In genomic region chr2:90887627-90888026, GRCm38 (mm10) we compare ENCODE assay signal across 17 mouse cellular contexts. TPM values are rescaled to one million over a fixed set of nuclear protein-coding genes. Genes with fewer than 3 reads are reported as not detected.
DNase-seq lines count a peak whose midpoint lies in the region; ATAC-seq and TF ChIP-seq lines count a peak whose summit lies in the region.
"Had no signal": no experiment of that assay in that cellular context is flagged by ENCODE, and none has a peak within 500 bp of the region (broad histone marks: within the 10 kb centered on the region; RNA-seq: fewer than 3 reads in every experiment).

No protein-coding gene starts in this region.

- peak overlapping the region; percentile 88; the same call in 1 of the 2 replicates for H3K9ac ChIP-seq in forebrain, embryonic 14.5 days (ENCODE audit: low read length)
- H3K9ac ChIP-seq in hindbrain, postnatal 0 days (replicated peaks; ENCODE audit: low read length) = peak overlapping the region; percentile 87
- peak overlapping the region; percentile 91 for H3K9ac ChIP-seq in neural tube, embryonic 15.5 days (replicated peaks)
- no peak overlapping the region for H3K9ac ChIP-seq in kidney, embryonic 14.5 days (ENCODE audit: low read depth, low read length)
- H3K9ac ChIP-seq: heart, embryonic 13.5 days; limb, embryonic 13.5 days; liver, postnatal 0 days had no signal

- H3K36me3 ChIP-seq in forebrain, embryonic 14.5 days (ENCODE audit: control insufficient read depth, insufficient read depth, low read length) = peaks cover 8% of the 10 kb centered on the region; the same call in 1 of the 2 replicates
- no peaks in the 10 kb centered on the region for H3K36me3 ChIP-seq in hindbrain, postnatal 0 days (ENCODE audit: insufficient read depth, low read length)
- H3K36me3 ChIP-seq in neural tube, embryonic 15.5 days = peaks cover 9% of the 10 kb centered on the region; the same call in 1 of the 2 replicates
- 0 out of 2 replicates have a peak, but pooled peaks cover 3% of the 10 kb centered on the region for H3K36me3 ChIP-seq in kidney, embryonic 14.5 days (ENCODE audit: control insufficient read depth, insufficient read depth, low read length)

- no peaks in the 10 kb centered on the region for H3K9me3 ChIP-seq in forebrain, embryonic 14.5 days (replicated peaks; ENCODE audit: control insufficient read depth, low read length)
- no peaks in the 10 kb centered on the region for H3K9me3 ChIP-seq in hindbrain, postnatal 0 days (ENCODE audit: low read length)
- no peaks in the 10 kb centered on the region for H3K9me3 ChIP-seq in neural tube, embryonic 15.5 days (replicated peaks)
- H3K9me3 ChIP-seq in kidney, embryonic 14.5 days (ENCODE audit: control insufficient read depth, low read length) = no peaks in the 10 kb centered on the region
- H3K9me3 ChIP-seq: limb, embryonic 13.5 days had no signal

- 73% methylated on average over 5 of the region's 5 CpGs for WGBS in forebrain, embryonic 14.5 days
- 57% methylated on average over 5 of the region's 5 CpGs for WGBS in hindbrain, postnatal 0 days
- 73% methylated on average over 5 of the region's 5 CpGs for WGBS in neural tube, embryonic 15.5 days
- 75% methylated on average over 5 of the region's 5 CpGs for WGBS in kidney, embryonic 14.5 days

- ATAC-seq in forebrain, embryonic 14.5 days = no peak
- ATAC-seq in hindbrain, postnatal 0 days = no peak
- no peak for ATAC-seq in neural tube, embryonic 15.5 days (ENCODE audit: low FRiP score)
- ATAC-seq in kidney, embryonic 14.5 days (ENCODE audit: low FRiP score, low TSS enrichment) = no peak
- ATAC-seq: liver, postnatal 0 days had no signal

- peak overlapping the region; percentile 72 for H3K4me3 ChIP-seq in layer of hippocampus, adult 2 months
- H3K4me3 ChIP-seq in forebrain, embryonic 14.5 days (ENCODE audit: low read depth, low read length) = peak overlapping the region; percentile 63
- peak overlapping the region; percentile 60 for H3K4me3 ChIP-seq in hindbrain, postnatal 0 days (ENCODE audit: low read length)
- H3K4me3 ChIP-seq in neural tube, embryonic 15.5 days (replicated peaks) = peak overlapping the region; percentile 73
- H3K4me3 ChIP-seq in kidney, embryonic 14.5 days (ENCODE audit: low read length) = no peak overlapping the region
- H3K4me3 ChIP-seq: erythroblast, embryonic 14.5 days; heart, embryonic 13.5 days; limb, embryonic 13.5 days had no signal

- peaks cover 9% of the 10 kb centered on the region; the same call in 1 of the 2 replicates for H3K4me1 ChIP-seq in forebrain, embryonic 14.5 days (ENCODE audit: control insufficient read depth, insufficient read depth, low read length)
- peaks cover 19% of the 10 kb centered on the region for H3K4me1 ChIP-seq in hindbrain, postnatal 0 days (ENCODE audit: insufficient read depth, low read length)
- H3K4me1 ChIP-seq in neural tube, embryonic 15.5 days = peaks cover 62% of the 10 kb centered on the region
- no peaks in the 10 kb centered on the region; the same call in 1 of the 2 replicates for H3K4me1 ChIP-seq in kidney, embryonic 14.5 days (ENCODE audit: control insufficient read depth, insufficient read depth, low read length)

- no peak for DNase-seq in layer of hippocampus, adult 2 months (ENCODE audit: low spot score in 2 of 2)
- no peak for DNase-seq in layer of hippocampus, postnatal 10 days (ENCODE audit: low spot score in 2 of 2)
- no peak for DNase-seq in forebrain, embryonic 14.5 days (ENCODE audit: low spot score)
- DNase-seq in hindbrain, postnatal 0 days (ENCODE audit: low spot score) = no peak
- DNase-seq in adrenal gland, adult 8-10 months = no peak
- DNase-seq: adrenal gland, postnatal 14 days; cerebellum, adult 9-10 months; kidney, adult 9 months; liver, postnatal 0 days; right cerebral cortex, postnatal 25 days; thymus, postnatal 36 days had no signal

- H3K27ac ChIP-seq in layer of hippocampus, adult 2 months = peak overlapping the region; percentile 97
- H3K27ac ChIP-seq in forebrain, embryonic 14.5 days (ENCODE audit: low read depth, low read length) = no peak overlapping the region
- H3K27ac ChIP-seq in hindbrain, postnatal 0 days = peak overlapping the region; percentile 94; the same call in 1 of the 2 replicates
- H3K27ac ChIP-seq in neural tube, embryonic 15.5 days (replicated peaks) = peak overlapping the region; percentile 94
- H3K27ac ChIP-seq in kidney, embryonic 14.5 days (ENCODE audit: low read depth, low read length) = no peak overlapping the region
- H3K27ac ChIP-seq: heart, embryonic 13.5 days; limb, embryonic 13.5 days had no signal

- peak overlapping the region; percentile 89 for H3K4me2 ChIP-seq in forebrain, embryonic 14.5 days (ENCODE audit: low read length)
- peak overlapping the region; percentile 88 for H3K4me2 ChIP-seq in hindbrain, postnatal 0 days (ENCODE audit: low read depth, low read length)
- H3K4me2 ChIP-seq in neural tube, embryonic 15.5 days = peak overlapping the region; percentile 78
- H3K4me2 ChIP-seq in kidney, embryonic 14.5 days (replicated peaks; ENCODE audit: low read depth, low read length) = no peak overlapping the region
- H3K4me2 ChIP-seq: heart, embryonic 13.5 days; limb, embryonic 13.5 days had no signal

- H3K27me3 ChIP-seq in forebrain, embryonic 14.5 days (replicated peaks; ENCODE audit: control insufficient read depth, insufficient read depth, low read length) = peaks cover 21% of the 10 kb centered on the region
- no peaks in the 10 kb centered on the region for H3K27me3 ChIP-seq in hindbrain, postnatal 0 days (ENCODE audit: insufficient read depth, low read length)
- no peaks in the 10 kb centered on the region for H3K27me3 ChIP-seq in neural tube, embryonic 15.5 days (replicated peaks)
- H3K27me3 ChIP-seq in kidney, embryonic 14.5 days (ENCODE audit: control insufficient read depth, insufficient read depth, low read length) = peaks cover 33% of the 10 kb centered on the region

- no peak for TF ChIP-seq CTCF in layer of hippocampus, adult 2 months (conservative IDR thresholded peaks at IDR 0.05)
- TF ChIP-seq CTCF in hindbrain, postnatal 0 days (IDR thresholded peaks at IDR 0.05; ENCODE audit: low read depth) = no peak

RNA-seq across cellular contexts. Expression of gene C1qtnf4, which starts 2.0 kb away (rescaled TPM):
- 100 to 1,000 TPM; 184 to 200 TPM for total RNA-seq in layer of hippocampus, adult 2 months (2021)
- total RNA-seq in layer of hippocampus, postnatal 10 days (2021) = 100 to 1,000 TPM; 157 to 186 TPM
- polyA plus RNA-seq in forebrain, embryonic 14.5 days (2014; fragmentation: Nextera tagmentation; extraction: Ambion mirVana) = 18.4 and 18.8 TPM in 2 replicates
- 552 and 661 TPM in 2 replicates for total RNA-seq in hindbrain, postnatal 0 days (2014; rRNA removed)
- polyA plus RNA-seq in hindbrain, postnatal 0 days (2015; fragmentation: Nextera tagmentation; extraction: Ambion mirVana) = 228 and 230 TPM in 2 replicates
- 123 and 207 TPM in 2 replicates for polyA plus RNA-seq in neural tube, embryonic 15.5 days (2015; fragmentation: Nextera tagmentation; extraction: Ambion mirVana)
- 7.7 and 13.2 TPM in 2 replicates for polyA plus RNA-seq in kidney, embryonic 14.5 days (2014; fragmentation: Nextera tagmentation; extraction: Ambion mirVana)
- 1 to 10 TPM; 1.6 to 3.5 (median 2.8) TPM for total RNA-seq in adrenal gland, adult 8-10 months (2022)
- total RNA-seq: hematopoietic stem cell, adult 5-6 weeks had no signal

RNA-seq across cellular contexts. Expression of gene Kbtbd4, which starts 16.9 kb away (rescaled TPM):
- total RNA-seq in layer of hippocampus, adult 2 months (2021) = 10 to 100 TPM; 38.1 to 39.5 TPM
- 10 to 100 TPM; 30.9 to 34.9 TPM for total RNA-seq in layer of hippocampus, postnatal 10 days (2021)
- 51.1 and 55.9 TPM in 2 replicates for polyA plus RNA-seq in forebrain, embryonic 14.5 days (2014; fragmentation: Nextera tagmentation; extraction: Ambion mirVana)
- 43.1 and 43.6 TPM in 2 replicates for total RNA-seq in hindbrain, postnatal 0 days (2014; rRNA removed)
- 46.7 and 49.5 TPM in 2 replicates for polyA plus RNA-seq in hindbrain, postnatal 0 days (2015; fragmentation: Nextera tagmentation; extraction: Ambion mirVana)
- 48.6 and 55.3 TPM in 2 replicates for polyA plus RNA-seq in neural tube, embryonic 15.5 days (2015; fragmentation: Nextera tagmentation; extraction: Ambion mirVana)
- 37.5 and 43.4 TPM in 2 replicates for polyA plus RNA-seq in kidney, embryonic 14.5 days (2014; fragmentation: Nextera tagmentation; extraction: Ambion mirVana)
- total RNA-seq in adrenal gland, adult 8-10 months (2022) = 10 to 100 TPM; 41.4 to 48.0 (median 45.2) TPM

RNA-seq across cellular contexts. Expression of gene Ndufs3, which starts 17.0 kb away (rescaled TPM):
- total RNA-seq in layer of hippocampus, adult 2 months (2021) = 100 to 1,000 TPM; 224 to 255 TPM
- 100 to 1,000 TPM; 224 to 227 TPM for total RNA-seq in layer of hippocampus, postnatal 10 days (2021)
- polyA plus RNA-seq in forebrain, embryonic 14.5 days (2014; fragmentation: Nextera tagmentation; extraction: Ambion mirVana) = 230 and 240 TPM in 2 replicates
- 186 TPM in 2 replicates for total RNA-seq in hindbrain, postnatal 0 days (2014; rRNA removed)
- polyA plus RNA-seq in hindbrain, postnatal 0 days (2015; fragmentation: Nextera tagmentation; extraction: Ambion mirVana) = 271 and 274 TPM in 2 replicates
- polyA plus RNA-seq in neural tube, embryonic 15.5 days (2015; fragmentation: Nextera tagmentation; extraction: Ambion mirVana) = 228 and 239 TPM in 2 replicates
- polyA plus RNA-seq in kidney, embryonic 14.5 days (2014; fragmentation: Nextera tagmentation; extraction: Ambion mirVana) = 233 and 251 TPM in 2 replicates
- total RNA-seq in adrenal gland, adult 8-10 months (2022) = 100 to 1,000 TPM; 308 to 467 (median 370) TPM

RNA-seq across cellular contexts. Expression of gene Mtch2, which starts 40.7 kb away (rescaled TPM):
- 100 to 1,000 TPM; 114 to 129 TPM for total RNA-seq in layer of hippocampus, adult 2 months (2021)
- 100 to 1,000 TPM; 141 to 156 TPM for total RNA-seq in layer of hippocampus, postnatal 10 days (2021)
- 318 and 353 TPM in 2 replicates for polyA plus RNA-seq in forebrain, embryonic 14.5 days (2014; fragmentation: Nextera tagmentation; extraction: Ambion mirVana)
- total RNA-seq in hindbrain, postnatal 0 days (2014; rRNA removed) = 111 and 126 TPM in 2 replicates
- 202 and 214 TPM in 2 replicates for polyA plus RNA-seq in hindbrain, postnatal 0 days (2015; fragmentation: Nextera tagmentation; extraction: Ambion mirVana)
- 246 and 250 TPM in 2 replicates for polyA plus RNA-seq in neural tube, embryonic 15.5 days (2015; fragmentation: Nextera tagmentation; extraction: Ambion mirVana)
- polyA plus RNA-seq in kidney, embryonic 14.5 days (2014; fragmentation: Nextera tagmentation; extraction: Ambion mirVana) = 249 and 251 TPM in 2 replicates
- total RNA-seq in adrenal gland, adult 8-10 months (2022) = 100 to 1,000 TPM; 136 to 235 (median 166) TPM

RNA-seq across cellular contexts. Expression of gene Celf1, which starts 52.6 kb away (rescaled TPM):
- total RNA-seq in layer of hippocampus, adult 2 months (2021) = 100 to 1,000 TPM; 145 to 147 TPM
- total RNA-seq in layer of hippocampus, postnatal 10 days (2021) = 100 to 1,000 TPM; 109 to 116 TPM
- 76.4 and 91.0 TPM in 2 replicates for polyA plus RNA-seq in forebrain, embryonic 14.5 days (2014; fragmentation: Nextera tagmentation; extraction: Ambion mirVana)
- 67.0 and 68.6 TPM in 2 replicates for total RNA-seq in hindbrain, postnatal 0 days (2014; rRNA removed)
- 59.6 and 63.1 TPM in 2 replicates for polyA plus RNA-seq in hindbrain, postnatal 0 days (2015; fragmentation: Nextera tagmentation; extraction: Ambion mirVana)
- 86.6 and 89.5 TPM in 2 replicates for polyA plus RNA-seq in neural tube, embryonic 15.5 days (2015; fragmentation: Nextera tagmentation; extraction: Ambion mirVana)
- 50.9 and 77.6 TPM in 2 replicates for polyA plus RNA-seq in kidney, embryonic 14.5 days (2014; fragmentation: Nextera tagmentation; extraction: Ambion mirVana)
- 100 to 1,000 TPM in 1 of 4 experiments, 10 to 100 TPM in 3; 74.4 to 102 (median 89.7) TPM for total RNA-seq in adrenal gland, adult 8-10 months (2022)

Comparison
In these comparisons a context has a peak if more than half of its experiments do, and no peak if none do; other contexts are left out.
1. H3K27ac ChIP-seq: peak in layer of hippocampus, adult 2 months (single experiment), hindbrain, postnatal 0 days (single experiment) and neural tube, embryonic 15.5 days (single experiment); none in forebrain, embryonic 14.5 days (single experiment) and kidney, embryonic 14.5 days (single experiment).
2. RNA of gene C1qtnf4, which starts 2.0 kb away (total RNA-seq): 552 to 661 TPM in hindbrain, postnatal 0 days, 184 to 200 TPM in layer of hippocampus, adult 2 months and 157 to 186 TPM in layer of hippocampus, postnatal 10 days; 1.6 to 3.5 TPM in adrenal gland, adult 8-10 months; every median in the first group is over 10 times any median in the second.